Comparison of ENCODE assay signal across 8 mouse cellular contexts in the genomic region with DNA sequence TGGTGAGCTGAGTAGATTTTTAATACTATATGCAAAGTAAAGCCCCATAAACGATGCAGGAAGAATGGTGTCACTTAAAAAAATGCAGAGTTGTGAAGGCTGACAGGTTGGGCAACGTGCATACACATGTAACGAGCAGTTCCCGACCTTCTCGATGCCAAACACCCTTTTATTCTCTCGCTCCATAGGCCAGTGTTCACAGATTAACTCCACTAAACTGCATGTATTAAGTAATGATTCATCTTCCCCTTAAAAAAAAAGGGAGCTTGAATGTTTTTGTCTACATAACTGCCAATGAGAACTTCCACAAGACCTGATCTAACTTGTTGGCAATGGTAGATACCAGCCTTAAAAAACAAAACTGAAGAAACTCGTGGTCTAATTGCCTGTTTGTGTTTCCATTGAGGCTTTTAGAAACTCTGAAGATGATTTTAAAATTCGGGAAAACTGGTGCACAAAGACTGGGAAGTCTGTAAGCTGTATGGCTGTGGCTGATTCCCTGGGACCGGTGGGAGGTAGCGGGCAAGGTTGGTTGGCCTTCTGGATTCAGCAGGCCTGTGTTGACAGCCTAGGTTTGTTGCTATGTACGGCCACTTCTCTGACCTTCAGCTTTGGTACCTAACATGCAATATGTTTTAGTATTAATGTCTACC. TPM values are rescaled to one million over a fixed set of nuclear protein-coding genes. Genes with fewer than 3 reads are reported as not detected.
A peak's percentile ranks its signal among the peaks of the same experiment; 100 is the strongest.
DNase-seq lines count a peak whose midpoint lies in the region; ATAC-seq and TF ChIP-seq lines count a peak whose summit lies in the region.

No protein-coding gene starts in this region.

- peaks cover 18% of the 10 kb centered on the region; the same call in 1 of the 2 replicates for H3K4me1 ChIP-seq in lung, postnatal 0 days (ENCODE audit: insufficient read depth, low read depth, low read length)
- H3K4me1 ChIP-seq in lung, adult 2 months (ENCODE audit: control insufficient read depth, insufficient read depth, low read length): peaks cover 18% of the 10 kb centered on the region
- H3K4me1 ChIP-seq in forebrain, embryonic 13.5 days: peaks cover 34% of the 10 kb centered on the region
- 0 out of 2 replicates have a peak, but pooled peaks cover 8% of the 10 kb centered on the region for H3K4me1 ChIP-seq in stomach, embryonic 14.5 days (ENCODE audit: control insufficient read depth, insufficient read depth, low read length)

- H3K36me3 ChIP-seq in lung, postnatal 0 days (ENCODE audit: insufficient read depth, low read length): no peaks in the 10 kb centered on the region
- no peaks in the 10 kb centered on the region for H3K36me3 ChIP-seq in forebrain, embryonic 13.5 days (ENCODE audit: poor library complexity, severe bottlenecking)
- peaks cover 3% of the 10 kb centered on the region; the same call in 1 of the 2 replicates for H3K36me3 ChIP-seq in stomach, embryonic 14.5 days (ENCODE audit: control insufficient read depth, insufficient read depth, low read length)

- TF ChIP-seq EP300 in lung, postnatal 0 days (IDR thresholded peaks at IDR 0.05): no peak

- 53% methylated on average over 11 of the region's 11 CpGs for WGBS in lung, postnatal 0 days
- WGBS in lung, adult 2 months: 50% methylated on average over 11 of the region's 11 CpGs
- WGBS in forebrain, embryonic 13.5 days: 39% methylated on average over 11 of the region's 11 CpGs
- 73% methylated on average over 11 of the region's 11 CpGs for WGBS in stomach, embryonic 14.5 days

- no peak for ATAC-seq in lung, postnatal 0 days
- ATAC-seq in forebrain, embryonic 13.5 days: no peak
- no peak for ATAC-seq in stomach, embryonic 14.5 days (ENCODE audit: insufficient number of reproducible peaks, insufficient read depth, low FRiP score, low read depth)

- peak overlapping the region; percentile 70; the same call in 1 of the 2 replicates for H3K4me2 ChIP-seq in lung, postnatal 0 days (replicated peaks; ENCODE audit: low read depth, low read length)
- peak overlapping the region; percentile 80 for H3K4me2 ChIP-seq in forebrain, embryonic 13.5 days
- H3K4me2 ChIP-seq in stomach, embryonic 14.5 days (replicated peaks; ENCODE audit: low read depth, low read length): peak overlapping the region; percentile 68

- TF ChIP-seq POLR2A in lung, adult 2 months (IDR thresholded peaks at IDR 0.05; ENCODE audit: borderline replicate concordance, extremely low read depth, low read depth, low read length): no peak

- no peaks in the 10 kb centered on the region for H3K9me3 ChIP-seq in lung, postnatal 0 days (ENCODE audit: low read length)
- H3K9me3 ChIP-seq in forebrain, embryonic 13.5 days (replicated peaks): no peaks in the 10 kb centered on the region
- H3K9me3 ChIP-seq in stomach, embryonic 14.5 days (ENCODE audit: control insufficient read depth, low read depth, low read length): no peaks in the 10 kb centered on the region

- H3K27ac ChIP-seq in lung, postnatal 0 days (ENCODE audit: low read length): peak overlapping the region; percentile 99
- peak overlapping the region; percentile 90; the same call in 1 of the 2 replicates for H3K27ac ChIP-seq in forebrain, embryonic 13.5 days
- peak overlapping the region; percentile 96; the same call in 1 of the 2 replicates for H3K27ac ChIP-seq in stomach, embryonic 14.5 days (ENCODE audit: low read length)

- no peaks in the 10 kb centered on the region for H3K27me3 ChIP-seq in lung, postnatal 0 days (replicated peaks; ENCODE audit: insufficient read depth, low read length)
- no peaks in the 10 kb centered on the region for H3K27me3 ChIP-seq in forebrain, embryonic 13.5 days
- no peaks in the 10 kb centered on the region for H3K27me3 ChIP-seq in stomach, embryonic 14.5 days (ENCODE audit: control insufficient read depth, insufficient read depth, low read length)

- no peak for TF ChIP-seq CTCF in lung, postnatal 0 days (IDR thresholded peaks at IDR 0.05)
- TF ChIP-seq CTCF in lung, adult 2 months (IDR thresholded peaks at IDR 0.05; ENCODE audit: insufficient read depth, low read length): no peak

- DNase-seq in lung, postnatal 0 days (ENCODE audit: low spot score): peak; percentile 51
- no peak for DNase-seq in lung, adult 2 months
- peak; percentile 54 for DNase-seq in kidney, postnatal 14 days
- no peak for DNase-seq in thymus, postnatal 25 days
- no peak for DNase-seq in embryo, embryonic 10 days (ENCODE audit: low spot score)
- no peak for DNase-seq in gastrocnemius, postnatal 10 days

- no peak overlapping the region; the same call in 1 of the 2 replicates for H3K9ac ChIP-seq in lung, postnatal 0 days (replicated peaks; ENCODE audit: low read depth)
- H3K9ac ChIP-seq in forebrain, embryonic 13.5 days: peak overlapping the region; percentile 96; the same call in 1 of the 2 replicates
- no peak overlapping the region for H3K9ac ChIP-seq in stomach, embryonic 14.5 days (replicated peaks; ENCODE audit: low read depth, low read length)

- H3K4me3 ChIP-seq in lung, postnatal 0 days (ENCODE audit: low read depth, low read length): 0 out of 2 replicates have a peak overlapping the region, but pooled peaks have one; percentile 90
- no peak overlapping the region for H3K4me3 ChIP-seq in lung, adult 2 months (replicated peaks; ENCODE audit: extremely low read depth, low read depth, low read length)
- H3K4me3 ChIP-seq in forebrain, embryonic 13.5 days: peak overlapping the region; percentile 75; the same call in 1 of the 2 replicates
- H3K4me3 ChIP-seq in stomach, embryonic 14.5 days (ENCODE audit: low read depth, low read length): 0 out of 2 replicates have a peak overlapping the region, but pooled peaks have one; percentile 78

RNA-seq across cellular contexts. Expression of a gene that starts 32.0 kb away (rescaled TPM):
- 31.8 and 32.5 TPM in 2 replicates for polyA plus RNA-seq in lung, postnatal 0 days (2015; fragmentation: Nextera tagmentation; extraction: Ambion mirVana)
- 15.0 and 16.1 TPM in 2 replicates for polyA plus RNA-seq in lung, adult 2 months (2012; rRNA removed)
- 30.5 and 30.8 TPM in 2 replicates for polyA plus RNA-seq in forebrain, embryonic 13.5 days (2015; fragmentation: Nextera tagmentation; extraction: Ambion mirVana)
- 23.0 and 25.5 TPM in 2 replicates for polyA plus RNA-seq in stomach, embryonic 14.5 days (2014; fragmentation: Nextera tagmentation; extraction: Ambion mirVana)
- total RNA-seq in gastrocnemius, postnatal 10 days (2021): 10 to 100 TPM; 13.8 to 17.9 TPM

Comparison
In these comparisons a context has a peak if more than half of its experiments do, and no peak if none do; other contexts are left out.
1. DNase-seq: peak in lung, postnatal 0 days (single experiment) and kidney, postnatal 14 days (single experiment); none in lung, adult 2 months (single experiment), thymus, postnatal 25 days (single experiment), embryo, embryonic 10 days (single experiment) and gastrocnemius, postnatal 10 days (single experiment).
2. Peak in every context shown above with its lines, with median percentiles within 50 percentile points of each other: H3K27ac ChIP-seq and H3K4me2 ChIP-seq.